Comparison of ENCODE assay signal across 30 mouse cellular contexts in genomic region chr7:114792026-114792425, GRCm38 (mm10). TPM values are rescaled to one million over a fixed set of nuclear protein-coding genes. Genes with fewer than 3 reads are reported as not detected.
A peak's percentile ranks its signal among the peaks of the same experiment; 100 is the strongest.
DNase-seq lines count a peak whose midpoint lies in the region; ATAC-seq lines count a peak whose summit lies in the region.
"Had no signal": no experiment of that assay in that cellular context is flagged by ENCODE, and none has a peak within 500 bp of the region (broad histone marks: within the 10 kb centered on the region; RNA-seq: fewer than 3 reads in every experiment).

No protein-coding gene starts in this region.

- no peak overlapping the region for H3K9ac ChIP-seq in kidney, embryonic 14.5 days (ENCODE audit: low read depth, low read length)
- no peak overlapping the region for H3K9ac ChIP-seq in kidney, embryonic 15.5 days
- no peak overlapping the region for H3K9ac ChIP-seq in forebrain, embryonic 13.5 days
- no peak overlapping the region for H3K9ac ChIP-seq in midbrain, embryonic 13.5 days (replicated peaks)
- H3K9ac ChIP-seq: embryonic facial prominence, embryonic 13.5 days; hindbrain, embryonic 12.5 days; liver, embryonic 14.5 days had no signal

- intact Hi-C loops in gastrocnemius, postnatal 36 days (cut with DNase I): no loop called here

- no peak for ATAC-seq in kidney, embryonic 14.5 days (ENCODE audit: low FRiP score, low TSS enrichment)
- ATAC-seq in kidney, embryonic 15.5 days (replicated peaks; ENCODE audit: low FRiP score): peak; percentile 40; the same call in 1 of the 2 replicates
- ATAC-seq in forebrain, embryonic 13.5 days: no peak
- no peak for ATAC-seq in midbrain, embryonic 13.5 days
- ATAC-seq: forebrain, embryonic 16.5 days; hindbrain, postnatal 0 days; intestine, embryonic 16.5 days; Patski had no signal

- H3K4me1 ChIP-seq in kidney, embryonic 14.5 days (ENCODE audit: control insufficient read depth, insufficient read depth, low read length): no peaks in the 10 kb centered on the region
- H3K4me1 ChIP-seq in kidney, embryonic 15.5 days: no peaks in the 10 kb centered on the region
- no peaks in the 10 kb centered on the region for H3K4me1 ChIP-seq in forebrain, embryonic 13.5 days
- H3K4me1 ChIP-seq in midbrain, embryonic 13.5 days (replicated peaks): no peaks in the 10 kb centered on the region
- H3K4me1 ChIP-seq: forebrain, embryonic 10.5 days; hindbrain, embryonic 12.5 days had no signal

- no peaks in the 10 kb centered on the region for H3K9me3 ChIP-seq in kidney, embryonic 14.5 days (ENCODE audit: control insufficient read depth, low read length)
- no peaks in the 10 kb centered on the region for H3K9me3 ChIP-seq in kidney, embryonic 15.5 days (replicated peaks)
- no peaks in the 10 kb centered on the region for H3K9me3 ChIP-seq in forebrain, embryonic 13.5 days (replicated peaks)
- no peaks in the 10 kb centered on the region for H3K9me3 ChIP-seq in midbrain, embryonic 13.5 days
- H3K9me3 ChIP-seq: embryonic facial prominence, embryonic 13.5 days; forebrain, embryonic 10.5 days; hindbrain, embryonic 12.5 days had no signal

- H3K4me3 ChIP-seq in kidney, embryonic 14.5 days (ENCODE audit: low read length): no peak overlapping the region
- H3K4me3 ChIP-seq in kidney, embryonic 15.5 days (replicated peaks): no peak overlapping the region
- no peak overlapping the region for H3K4me3 ChIP-seq in forebrain, embryonic 13.5 days
- H3K4me3 ChIP-seq in midbrain, embryonic 13.5 days (replicated peaks): no peak overlapping the region
- H3K4me3 ChIP-seq: embryonic facial prominence, embryonic 13.5 days; forebrain, embryonic 10.5 days; gastrocnemius, adult 2 months; hindbrain, embryonic 12.5 days had no signal

- H3K36me3 ChIP-seq in kidney, embryonic 14.5 days (ENCODE audit: control insufficient read depth, insufficient read depth, low read length): no peaks in the 10 kb centered on the region
- H3K36me3 ChIP-seq in kidney, embryonic 15.5 days: no peaks in the 10 kb centered on the region
- H3K36me3 ChIP-seq in forebrain, embryonic 13.5 days (ENCODE audit: poor library complexity, severe bottlenecking): no peaks in the 10 kb centered on the region
- no peaks in the 10 kb centered on the region for H3K36me3 ChIP-seq in midbrain, embryonic 13.5 days
- H3K36me3 ChIP-seq: embryonic facial prominence, embryonic 13.5 days; forebrain, embryonic 10.5 days; hindbrain, embryonic 12.5 days had no signal

- DNase-seq in kidney, adult 11 months: peak; percentile 55
- peak; percentile 32 to 75 for DNase-seq in kidney, postnatal 25 days
- DNase-seq in gastrocnemius, postnatal 36 days: no peak
- DNase-seq: adrenal gland, postnatal 25 days; cerebellum, adult 18-20 months; cerebellum, postnatal 10 days; gastrocnemius, adult 2 months; heart, postnatal 36 days; layer of hippocampus, postnatal 36 days; left cerebral cortex, postnatal 4 days; lung, adult 2 months; lung, postnatal 10 days; midbrain, embryonic 14.5 days had no signal

- WGBS in kidney, embryonic 14.5 days: 86% methylated on average over 6 of the region's 6 CpGs
- WGBS in kidney, embryonic 15.5 days: 76% methylated on average over 6 of the region's 6 CpGs
- 95% methylated on average over 6 of the region's 6 CpGs for WGBS in forebrain, embryonic 13.5 days
- 95% methylated on average over 6 of the region's 6 CpGs for WGBS in midbrain, embryonic 13.5 days

- H3K27ac ChIP-seq in kidney, embryonic 14.5 days (ENCODE audit: low read depth, low read length): no peak overlapping the region
- peak overlapping the region; percentile 51; the same call in 1 of the 2 replicates for H3K27ac ChIP-seq in kidney, embryonic 15.5 days
- H3K27ac ChIP-seq in forebrain, embryonic 13.5 days: no peak overlapping the region
- H3K27ac ChIP-seq in midbrain, embryonic 13.5 days: no peak overlapping the region
- H3K27ac ChIP-seq: embryonic facial prominence, embryonic 13.5 days; forebrain, embryonic 10.5 days; gastrocnemius, adult 2 months; hindbrain, embryonic 12.5 days; hindbrain, postnatal 0 days; liver, embryonic 14.5 days; macrophage had no signal

- no peaks in the 10 kb centered on the region for H3K27me3 ChIP-seq in kidney, embryonic 14.5 days (ENCODE audit: control insufficient read depth, insufficient read depth, low read length)
- H3K27me3 ChIP-seq in kidney, embryonic 15.5 days: no peaks in the 10 kb centered on the region
- no peaks in the 10 kb centered on the region for H3K27me3 ChIP-seq in forebrain, embryonic 13.5 days
- H3K27me3 ChIP-seq in midbrain, embryonic 13.5 days: no peaks in the 10 kb centered on the region
- H3K27me3 ChIP-seq: embryonic facial prominence, embryonic 13.5 days; hindbrain, embryonic 12.5 days; Patski had no signal

- no peak overlapping the region for H3K4me2 ChIP-seq in kidney, embryonic 14.5 days (replicated peaks; ENCODE audit: low read depth, low read length)
- no peak overlapping the region for H3K4me2 ChIP-seq in kidney, embryonic 15.5 days
- H3K4me2 ChIP-seq in forebrain, embryonic 13.5 days: no peak overlapping the region
- no peak overlapping the region for H3K4me2 ChIP-seq in midbrain, embryonic 13.5 days (replicated peaks)
- H3K4me2 ChIP-seq: embryonic facial prominence, embryonic 13.5 days; hindbrain, embryonic 12.5 days had no signal

RNA-seq across cellular contexts. Expression of gene Insc, which starts 48.5 kb away (rescaled TPM):
- 1.6 and 1.7 TPM in 2 replicates for polyA plus RNA-seq in kidney, embryonic 14.5 days (2014; fragmentation: Nextera tagmentation; extraction: Ambion mirVana)
- polyA plus RNA-seq in kidney, embryonic 15.5 days (2015; fragmentation: Nextera tagmentation; extraction: Ambion mirVana): 3.7 and 4.1 TPM in 2 replicates
- 1 to 10 TPM; 1.0 to 1.7 TPM for total RNA-seq in gastrocnemius, postnatal 36 days (2021)
- 0.46 and 0.86 TPM in 2 replicates for polyA plus RNA-seq in forebrain, embryonic 13.5 days (2015; fragmentation: Nextera tagmentation; extraction: Ambion mirVana)
- polyA plus RNA-seq in midbrain, embryonic 13.5 days (2015; fragmentation: Nextera tagmentation; extraction: Ambion mirVana): 1.0 and 1.7 TPM in 2 replicates
- total RNA-seq: common myeloid progenitor, adult 5-6 weeks; megakaryocyte-erythroid progenitor cell, adult 5-6 weeks; MEL; monocyte, adult 5-6 weeks had no signal
- polyA plus RNA-seq: macrophage had no signal

Comparison
In these comparisons a context has a peak if more than half of its experiments do, and no peak if none do; other contexts are left out.
1. DNase-seq: peak in kidney, adult 11 months (single experiment) and kidney, postnatal 25 days (2 of 2); none in gastrocnemius, postnatal 36 days (0 of 2).